Mouse (Mus musculus) activated CD4-positive, CD25-positive, alpha-beta regulatory T cell, adult 9 weeks (primary cell): ENCODE measurements around the gene Tmem164. TPM values are rescaled to one million over a fixed set of nuclear protein-coding genes. Genes with fewer than 3 reads are reported as not detected.

Experiments used
- polyA plus RNA-seq: library from polyadenylated mRNA; unstranded; fragments of 100-300 nt; shearing (Covaris generic); gene quantifications from one replicate; pipeline ENCODE4 v1.2.1, GENCODE M21; 2017

Gene Tmem164
- polyA plus RNA-seq = 44.1 TPM

GRCm38 (mm10) chrX:142681056-142681615 lies at the start of gene Tmem164:
Gene Tmem164 (plus strand): TSS chrX:142681406.

